Mouse (Mus musculus) cerebellum, adult 18-20 months (tissue): ENCODE measurements around the gene Tex101.
"Not testable (repeated sequence)": the region's sequence is repeated elsewhere in the genome, so short reads cannot be mapped to it uniquely, and the experiment has no call there.

ENCODE experiments used
- DNase-seq, 2 experiments: peaks; one replicate each; pipeline ENCODE4 v3.0.0; 2021

Gene Tex101

GRCm38 (mm10) chr7:24676575-24676974 lies at the start of gene Tex101:
Gene Tex101, minus strand, starts transcription at chr7:24676675.
- DNase-seq: no peak

DNA sequence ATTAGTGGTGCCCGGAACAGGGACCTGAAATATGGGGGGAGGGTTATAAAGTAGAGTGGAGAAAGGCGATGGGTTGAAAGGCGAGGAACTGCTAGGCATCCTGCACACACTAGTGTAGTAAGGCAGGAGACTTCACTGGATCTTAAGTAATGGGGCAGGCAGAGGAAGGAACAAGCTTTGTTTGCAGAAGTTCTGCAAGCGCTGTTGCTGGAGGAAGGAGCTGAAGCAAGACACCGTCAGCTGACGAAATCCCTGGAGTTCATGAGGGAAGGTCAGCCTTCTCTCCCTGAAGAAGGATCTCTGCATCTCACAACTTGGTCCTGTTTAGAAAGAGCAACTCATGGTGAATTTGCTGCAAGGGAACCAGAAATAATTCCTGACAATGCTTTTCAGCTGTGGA lies 38.6 kb upstream of the Tex101 start:
- no peak for DNase-seq

DNA sequence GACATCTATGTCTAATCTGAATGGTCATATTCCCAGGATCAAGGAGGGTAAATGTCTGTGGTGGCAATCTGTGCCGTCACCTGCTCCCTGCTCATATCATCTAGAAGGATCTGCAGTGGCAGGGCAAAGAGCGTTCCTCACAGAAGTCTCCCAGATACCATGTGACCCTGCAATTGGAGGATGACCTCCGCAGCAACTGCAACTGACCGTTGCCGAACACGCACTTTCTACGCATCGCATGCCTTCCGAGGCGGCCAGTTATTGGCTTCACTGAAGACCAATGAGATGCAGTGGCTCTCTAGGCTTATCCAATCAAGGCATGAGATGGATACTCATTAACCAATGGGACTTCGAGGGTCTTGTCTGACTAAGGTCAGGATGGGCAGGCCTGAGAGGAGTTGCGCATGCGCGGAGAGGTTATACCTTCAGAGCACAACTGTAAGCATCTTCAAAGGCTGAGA lies 32.4 kb upstream of the Tex101 start, which contains the start of gene BC049730:
Gene BC049730 (plus strand): TSS at position 411 of the 461 bp plus-strand sequence.
- DNase-seq: no peak

DNA sequence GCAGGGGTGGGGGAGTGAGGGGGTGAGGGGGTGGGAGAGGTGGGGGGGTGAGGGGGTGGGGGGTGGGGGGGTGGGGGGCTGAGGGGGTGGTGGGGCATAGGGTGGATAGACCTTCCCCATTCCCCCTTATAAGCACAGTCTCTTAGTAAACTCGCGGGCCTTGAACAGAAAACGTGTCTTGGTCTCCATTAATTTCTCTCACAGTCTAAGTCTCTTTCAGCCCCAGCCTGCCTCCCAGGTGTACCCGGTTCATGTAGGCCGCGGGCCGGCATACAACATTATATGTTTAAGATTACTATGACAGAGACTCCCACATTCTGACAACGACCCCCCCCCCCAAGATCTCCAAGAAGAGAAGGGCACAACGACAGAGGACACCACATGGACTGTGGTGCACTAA lies 26.4 kb upstream of the Tex101 start:
- DNase-seq: not testable (repeated sequence)

GRCm38 (mm10) chr7:24697891-24698290 lies 21.4 kb upstream of the Tex101 start:
- DNase-seq: not testable (repeated sequence)

DNA sequence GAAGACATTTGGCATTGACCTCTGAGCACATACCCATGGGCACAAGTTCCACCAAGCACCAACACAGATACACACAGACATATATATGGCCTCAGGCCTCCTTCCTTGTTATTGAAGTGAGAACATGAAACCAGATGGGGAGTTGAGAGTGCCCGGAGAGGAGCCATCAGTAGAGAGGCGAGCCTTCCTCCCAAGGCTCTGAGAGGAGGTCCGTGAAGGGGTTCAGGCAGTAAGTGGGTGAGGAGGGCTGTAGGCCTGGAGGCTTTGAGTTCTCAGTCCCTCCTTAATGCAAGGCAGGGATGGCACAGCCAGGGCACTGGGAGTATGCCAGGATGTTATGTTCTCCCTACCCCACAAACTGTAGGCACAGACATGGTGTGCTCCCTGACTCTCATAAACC lies 16.2 kb upstream of the Tex101 start:
- DNase-seq: not testable (repeated sequence)

- DNase-seq: not testable (repeated sequence)
These were observed 11.0 kb upstream of the Tex101 start for GRCm38 (mm10) chr7:24687519-24687918.

- DNase-seq: not testable (repeated sequence)
These were observed 7.6 kb upstream of the Tex101 start for GRCm38 (mm10) chr7:24684121-24684520.

DNA sequence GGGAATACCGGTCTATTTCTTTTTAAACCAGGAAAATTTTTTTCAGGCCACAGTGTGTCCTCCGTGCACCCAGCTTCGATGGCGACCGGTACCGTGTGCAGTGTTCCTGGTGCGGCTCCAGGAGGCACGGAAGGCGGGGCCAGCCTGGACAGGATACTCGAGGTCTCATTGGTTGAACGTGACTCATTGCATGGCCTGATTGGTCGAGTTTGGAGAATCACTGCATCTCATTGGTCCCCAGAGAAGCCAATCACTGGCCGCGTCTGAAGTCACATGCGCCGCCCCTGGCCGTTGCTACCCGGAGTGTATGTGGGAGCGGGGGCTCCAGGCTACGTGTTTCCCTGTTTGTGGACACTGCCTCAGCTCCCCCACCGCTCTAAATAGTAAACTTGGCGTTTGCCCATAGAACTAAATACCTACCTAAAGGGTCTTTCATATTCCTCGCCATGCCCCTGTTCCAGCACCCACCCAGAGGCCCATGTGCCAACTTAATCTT lies 4.5 kb downstream of the Tex101 start:
- no peak for DNase-seq

DNA sequence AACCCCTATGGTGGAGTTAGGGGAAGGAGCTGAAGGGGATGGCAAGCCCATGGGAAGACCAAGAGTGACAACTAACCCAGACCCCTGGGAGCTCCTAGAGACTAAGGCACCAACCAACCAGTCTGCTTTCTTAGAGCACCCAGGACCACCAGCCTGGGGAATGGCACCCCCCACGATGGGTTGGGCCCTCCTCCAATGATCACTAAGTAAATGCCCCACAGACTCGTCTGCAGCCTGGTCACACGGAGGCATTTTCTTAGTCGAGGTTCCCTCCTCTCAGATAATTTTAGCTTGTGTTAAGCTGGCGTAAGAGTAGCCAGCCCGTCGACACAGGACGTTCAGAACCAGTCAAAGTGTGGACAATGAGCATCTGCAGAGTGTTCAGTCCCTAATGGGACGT lies 11.5 kb downstream of the Tex101 start:
- no peak for DNase-seq

DNA sequence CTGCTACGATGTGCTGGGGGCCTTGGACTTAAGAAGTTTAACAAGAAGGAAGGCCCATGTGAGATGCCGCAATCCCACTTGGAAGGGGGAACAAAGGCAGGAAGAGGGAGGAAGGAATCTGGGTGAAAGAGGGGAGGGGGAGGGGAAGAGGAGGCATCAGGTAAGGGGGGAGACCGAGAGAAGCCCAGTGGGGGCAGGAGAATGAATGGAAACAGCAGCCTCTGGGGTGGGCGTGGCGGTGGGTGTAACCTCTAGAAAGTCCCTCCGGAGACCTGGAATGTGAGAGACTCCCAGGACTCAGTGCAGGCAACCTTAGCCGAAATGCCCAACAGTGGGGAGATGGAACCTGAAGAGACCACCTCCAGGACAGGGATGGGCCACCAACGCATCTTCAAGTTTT lies 12.2 kb downstream of the Tex101 start:
- no peak for DNase-seq

- peak; percentile 42 to 64 for DNase-seq
These were observed 13.9 kb downstream of the Tex101 start for GRCm38 (mm10) chr7:24662575-24662974.

GRCm38 (mm10) chr7:24661118-24661904 lies 15.2 kb downstream of the Tex101 start:
- DNase-seq: no peak

GRCm38 (mm10) chr7:24659737-24660357 lies 16.6 kb downstream of the Tex101 start:
- no peak for DNase-seq

DNA sequence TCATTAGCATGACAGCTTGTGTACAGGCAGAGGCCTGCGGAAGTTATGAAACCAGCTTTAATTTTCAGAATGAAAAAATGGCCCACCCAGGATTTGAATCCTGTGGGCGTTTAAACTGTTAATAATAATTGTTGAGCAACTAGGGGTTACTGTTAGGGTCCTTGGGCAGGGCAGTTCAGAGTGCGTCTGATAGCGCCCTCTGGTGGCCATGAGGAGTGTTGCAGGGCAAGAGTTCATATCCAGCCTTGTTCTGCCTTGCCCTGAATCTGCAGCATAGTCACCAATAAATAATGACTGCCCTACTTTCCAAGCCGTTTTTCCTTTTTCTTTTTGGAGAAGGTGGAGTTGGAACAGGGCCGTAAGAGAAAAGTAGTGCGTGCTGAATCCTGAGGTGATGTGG lies 22.8 kb downstream of the Tex101 start:
- DNase-seq: peak; percentile 28 to 52

GRCm38 (mm10) chr7:24646486-24646885 lies 30.0 kb downstream of the Tex101 start:
- DNase-seq: no peak

GRCm38 (mm10) chr7:24644996-24645395 lies 31.5 kb downstream of the Tex101 start:
- DNase-seq: no peak

GRCm38 (mm10) chr7:24644492-24644891 lies 32.0 kb downstream of the Tex101 start:
- DNase-seq: no peak

- DNase-seq: peak; percentile 8 to 9
These were observed 34.0 kb downstream of the Tex101 start for GRCm38 (mm10) chr7:24642491-24642890.

DNA sequence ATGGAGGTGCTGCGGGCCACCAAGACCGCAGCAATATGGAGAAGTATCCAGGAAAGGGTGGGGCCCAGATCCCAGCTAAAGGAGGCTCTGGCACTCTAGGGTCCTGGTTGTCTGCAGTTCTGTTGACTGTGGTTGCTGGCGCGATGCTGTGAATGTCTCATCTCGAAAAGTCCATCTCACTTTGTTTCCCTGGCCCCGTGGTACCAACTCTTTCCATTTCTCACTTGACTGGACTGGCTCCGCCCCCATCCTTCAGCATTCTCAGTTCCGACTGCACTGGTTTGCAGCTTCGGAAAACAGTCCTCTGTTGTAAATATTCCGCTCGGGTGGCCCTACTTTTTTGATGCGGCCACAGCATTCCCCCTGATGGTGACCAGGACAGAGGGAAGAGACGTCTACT lies 36.0 kb downstream of the Tex101 start:
- DNase-seq: no peak

DNA sequence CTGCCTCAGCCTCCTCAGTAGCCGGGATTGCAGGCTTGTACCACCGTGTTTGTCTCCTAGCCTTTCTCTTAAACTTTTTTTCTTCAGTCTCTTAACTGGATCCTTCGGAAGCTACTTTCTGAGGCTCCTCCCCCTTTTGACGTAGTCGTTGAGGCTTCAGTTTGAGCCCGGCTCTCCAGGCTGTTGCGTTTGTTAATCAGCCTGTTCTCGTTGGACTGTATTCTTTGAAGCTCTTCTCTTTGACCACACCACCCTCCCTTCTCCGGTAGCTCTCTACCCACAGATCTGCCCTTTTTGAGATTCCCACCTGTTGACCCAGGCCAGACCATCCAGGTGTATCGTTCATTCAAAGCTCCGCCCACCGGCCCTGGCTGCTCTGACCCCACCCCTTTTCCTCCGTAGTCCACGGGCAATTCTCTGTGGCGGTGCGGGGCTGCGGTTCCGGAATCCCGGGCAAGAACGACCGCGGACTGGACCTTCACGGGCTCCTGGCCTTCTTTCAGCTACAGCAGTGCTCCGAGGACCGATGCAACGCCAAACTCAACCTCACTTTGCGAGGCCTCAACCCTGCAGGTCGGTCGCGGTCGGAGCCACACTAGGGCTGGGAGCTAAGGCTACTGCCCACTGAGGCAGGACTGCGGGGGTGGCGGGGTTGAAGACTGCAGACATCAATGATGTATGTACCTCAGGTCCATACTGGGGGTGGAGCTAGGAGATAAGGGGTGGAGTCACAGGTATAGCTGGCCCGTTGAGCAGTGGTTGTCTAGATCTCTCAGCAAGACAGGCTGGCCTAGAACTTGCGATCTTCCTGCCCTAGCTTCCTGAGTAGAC lies 38.2 kb downstream of the Tex101 start:
- DNase-seq: peak in 1 of 2 experiments; percentile 7

GRCm38 (mm10) chr7:24637046-24637445 lies 39.4 kb downstream of the Tex101 start:
- no peak for DNase-seq

- DNase-seq: no peak
These were observed 40.2 kb downstream of the Tex101 start, which contains the start of gene Lypd3 for GRCm38 (mm10) chr7:24636264-24636663. Gene Lypd3, plus strand, starts transcription at chr7:24636550.
